In genomic region chr17:50763407-50763806, GRCm38 (mm10) we compare ENCODE assay signal across 9 mouse cellular contexts.
DNase-seq lines count a peak whose midpoint lies in the region; ATAC-seq and TF ChIP-seq lines count a peak whose summit lies in the region.
"Had no signal": no experiment of that assay in that cellular context is flagged by ENCODE, and none has a peak within 500 bp of the region (broad histone marks: within the 10 kb centered on the region; RNA-seq: fewer than 3 reads in every experiment).

No protein-coding gene starts in this region.

- TF ChIP-seq CTCF in layer of hippocampus, adult 2 months (conservative IDR thresholded peaks at IDR 0.05), result no peak

- no peak overlapping the region for H3K9ac ChIP-seq in midbrain, embryonic 15.5 days
- no peak overlapping the region for H3K9ac ChIP-seq in liver, embryonic 12.5 days
- H3K9ac ChIP-seq: liver, embryonic 15.5 days had no signal

- H3K36me3 ChIP-seq in midbrain, embryonic 15.5 days (replicated peaks), result no peaks in the 10 kb centered on the region
- no peaks in the 10 kb centered on the region for H3K36me3 ChIP-seq in liver, embryonic 12.5 days
- H3K36me3 ChIP-seq: liver, embryonic 15.5 days had no signal

- peak overlapping the region; percentile 81 for H3K27ac ChIP-seq in layer of hippocampus, adult 2 months
- no peak overlapping the region for H3K27ac ChIP-seq in midbrain, embryonic 15.5 days
- H3K27ac ChIP-seq in liver, embryonic 12.5 days, result no peak overlapping the region
- H3K27ac ChIP-seq: liver, embryonic 15.5 days had no signal

- no peak overlapping the region for H3K4me3 ChIP-seq in layer of hippocampus, adult 2 months
- H3K4me3 ChIP-seq in midbrain, embryonic 15.5 days, result no peak overlapping the region
- H3K4me3 ChIP-seq in liver, embryonic 12.5 days, result no peak overlapping the region
- H3K4me3 ChIP-seq: liver, embryonic 15.5 days had no signal

- no peak overlapping the region for H3K4me2 ChIP-seq in midbrain, embryonic 15.5 days
- H3K4me2 ChIP-seq in liver, embryonic 12.5 days, result no peak overlapping the region
- H3K4me2 ChIP-seq: liver, embryonic 15.5 days had no signal

- DNase-seq in heart, adult 11 months, result peak; percentile 98
- DNase-seq in heart, postnatal 4 days, result no peak
- peak; percentile 93 for DNase-seq in brain, adult 2 months (ENCODE audit: low read depth, low spot score)
- peak; percentile 53 to 89 for DNase-seq in layer of hippocampus, adult 2 months (ENCODE audit: low spot score in 2 of 2)
- DNase-seq in naive thymus-derived CD4-positive, alpha-beta T cell, adult 2 months (ENCODE audit: low read depth), result peak; percentile 5
- DNase-seq in embryo, embryonic 10.5 days (ENCODE audit: low spot score), result no peak

- ATAC-seq in midbrain, embryonic 15.5 days (replicated peaks), result no peak
- no peak for ATAC-seq in liver, embryonic 12.5 days

- WGBS in midbrain, embryonic 15.5 days, result 89% methylated on average over 5 of the region's 5 CpGs
- WGBS in liver, embryonic 12.5 days (ENCODE audit: insufficient replicate concordance), result 36% methylated on average over 5 of the region's 5 CpGs

- H3K27me3 ChIP-seq in midbrain, embryonic 15.5 days (replicated peaks), result no peaks in the 10 kb centered on the region
- no peaks in the 10 kb centered on the region for H3K27me3 ChIP-seq in liver, embryonic 12.5 days (replicated peaks)
- H3K27me3 ChIP-seq: liver, embryonic 15.5 days had no signal

- no peaks in the 10 kb centered on the region for H3K4me1 ChIP-seq in midbrain, embryonic 15.5 days
- H3K4me1 ChIP-seq in liver, embryonic 12.5 days, result no peaks in the 10 kb centered on the region
- H3K4me1 ChIP-seq: liver, embryonic 15.5 days had no signal

- H3K9me3 ChIP-seq in midbrain, embryonic 15.5 days, result no peaks in the 10 kb centered on the region
- H3K9me3 ChIP-seq in liver, embryonic 12.5 days (replicated peaks), result no peaks in the 10 kb centered on the region
- H3K9me3 ChIP-seq: liver, embryonic 15.5 days had no signal

Comparison
In these comparisons a context has a peak if more than half of its experiments do, and no peak if none do; other contexts are left out.
1. DNase-seq: peak in heart, adult 11 months (single experiment), brain, adult 2 months (single experiment), layer of hippocampus, adult 2 months (2 of 2) and naive thymus-derived CD4-positive, alpha-beta T cell, adult 2 months (single experiment); none in heart, postnatal 4 days (single experiment) and embryo, embryonic 10.5 days (single experiment).